Mouse (Mus musculus): ENCODE results near the gene Ybx3.

The Ybx3 gene

DNA sequence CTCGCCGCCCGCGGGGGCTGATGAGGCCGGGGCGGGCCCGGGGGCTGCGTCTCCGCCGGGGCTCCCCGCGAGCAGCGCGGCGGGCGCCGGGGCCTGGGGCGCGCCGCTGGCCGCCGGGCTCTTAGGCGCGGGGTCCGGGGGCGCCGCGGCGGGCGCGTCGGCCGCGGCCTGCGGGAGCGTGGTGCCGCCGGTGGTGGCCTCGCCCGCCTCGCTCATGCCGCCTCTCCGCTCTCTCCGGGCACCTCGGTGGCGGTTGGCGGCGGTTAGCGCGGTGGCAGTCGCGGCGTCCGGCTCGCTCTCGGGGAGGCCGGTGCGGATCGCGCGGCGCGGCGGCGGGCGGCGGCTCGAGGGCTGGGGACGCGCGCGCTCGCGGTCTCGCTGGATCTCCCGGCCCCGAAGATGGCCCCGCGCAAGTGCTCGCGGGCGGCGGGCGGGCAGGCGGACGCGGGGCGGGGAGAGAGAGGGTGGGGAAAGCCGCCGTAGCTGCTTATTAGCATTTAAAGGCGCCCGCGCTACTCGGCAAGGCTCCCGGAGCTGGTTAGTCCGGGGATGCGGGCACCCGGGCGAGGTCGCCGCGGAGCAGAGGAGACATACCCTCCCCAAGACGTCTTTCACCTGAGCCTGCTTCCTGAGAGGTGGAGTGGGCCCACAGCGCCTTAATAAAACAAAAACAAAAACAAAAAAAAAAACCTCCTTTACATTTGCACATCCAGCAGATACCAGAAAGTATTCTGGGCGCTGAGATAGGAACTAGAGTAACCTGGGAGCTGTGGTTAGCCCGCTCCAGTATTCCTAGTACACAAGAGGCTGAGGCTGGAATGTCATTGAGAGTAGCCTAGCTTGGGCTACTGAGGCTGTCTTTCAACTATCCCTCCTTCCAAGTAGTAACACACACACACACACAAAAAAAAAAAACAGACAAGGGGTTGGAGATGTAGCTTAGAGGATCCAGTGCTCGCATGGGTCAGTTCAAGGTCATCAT, at the start of gene Ybx3:
Gene Ybx3 (minus strand): TSS at position 437 of the 982 bp plus-strand sequence.
- DNase-seq (ENCODE audit: low spot score): peak; percentile 46

DNA sequence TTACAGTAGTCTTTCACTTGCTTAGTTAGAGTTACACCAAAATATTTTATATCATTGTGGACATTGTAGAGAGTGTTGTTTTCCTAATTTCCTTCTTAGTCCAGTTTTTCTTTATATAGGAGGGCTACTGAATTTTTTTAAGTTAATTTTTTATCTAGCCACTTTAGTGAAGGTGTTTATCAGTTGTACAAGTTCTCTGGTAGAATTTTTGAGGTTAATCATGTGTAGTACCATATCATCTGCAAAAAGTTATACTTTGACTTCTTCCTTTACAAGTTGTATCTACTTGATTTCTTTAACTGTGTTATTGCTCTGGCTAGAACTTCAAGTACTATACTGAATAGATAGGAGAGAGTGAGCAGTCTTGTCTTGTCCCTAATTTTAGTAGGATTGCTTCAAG, 48.4 kb upstream of the Ybx3 start:
- no peak for DNase-seq (ENCODE audit: low spot score)

DNA sequence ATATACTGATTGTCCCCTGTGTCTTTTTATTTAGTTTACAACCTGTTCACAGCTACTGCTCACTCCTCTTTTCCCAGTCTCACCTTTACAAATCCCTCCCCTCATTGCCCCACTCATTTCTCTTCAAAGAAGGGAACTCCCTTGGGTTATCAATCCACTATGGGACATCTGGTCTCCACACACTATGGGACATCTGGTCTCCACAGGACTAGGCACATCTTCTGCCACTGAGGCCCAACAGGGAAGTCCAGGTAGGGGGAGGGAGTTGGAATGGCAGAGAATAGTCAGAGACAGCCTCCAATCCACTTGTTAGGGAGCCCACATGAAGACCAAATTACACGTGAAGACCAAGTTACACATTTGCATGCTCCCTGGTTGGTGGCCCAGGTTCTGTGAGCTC, 45.8 kb upstream of the Ybx3 start:
- no peak for DNase-seq (ENCODE audit: low spot score)

DNA sequence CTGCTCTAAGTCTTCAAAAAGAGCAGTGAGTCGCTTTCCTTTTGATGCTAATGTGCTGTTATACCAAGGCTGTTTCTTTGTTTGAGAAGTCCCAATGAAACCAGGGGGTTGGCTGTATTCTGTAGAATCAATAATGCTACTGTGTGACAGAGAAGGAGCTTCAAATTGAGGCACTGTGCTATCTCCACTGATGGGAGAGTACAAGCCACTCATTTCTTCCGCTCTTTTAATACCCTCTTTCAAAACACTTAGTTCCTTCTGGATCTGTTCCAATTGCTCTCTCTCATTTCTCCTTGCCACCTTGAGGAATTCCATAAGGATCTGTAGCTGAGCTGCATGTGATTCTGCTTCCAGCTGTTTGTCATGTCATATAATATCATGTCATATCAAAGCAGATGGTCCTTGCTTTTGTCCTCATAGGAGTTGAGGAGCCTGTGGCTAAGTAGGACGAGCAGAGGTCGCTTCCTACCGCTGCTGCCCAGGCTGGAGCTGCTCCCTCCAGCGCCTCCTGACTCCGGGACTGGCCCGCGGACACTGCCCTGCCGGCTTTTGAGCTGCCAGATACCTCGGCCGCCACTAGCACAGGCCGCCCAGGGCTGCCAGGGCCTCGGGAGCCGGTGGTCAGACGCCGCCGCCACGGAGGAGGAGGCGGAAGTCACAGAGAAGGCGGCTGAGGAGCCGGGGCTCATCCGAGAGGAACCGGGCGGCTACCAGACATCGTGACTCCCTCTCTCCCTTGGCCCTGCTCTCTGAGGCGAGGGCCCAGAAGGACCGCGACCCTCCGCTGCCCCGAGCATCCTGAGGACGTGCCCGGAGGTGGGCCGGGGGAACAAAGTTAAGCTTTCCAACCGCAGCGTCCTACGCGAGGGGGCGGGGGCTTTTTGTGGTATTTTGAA, 45.1 kb upstream of the Ybx3 start:
- no peak for DNase-seq (ENCODE audit: low spot score)

DNA sequence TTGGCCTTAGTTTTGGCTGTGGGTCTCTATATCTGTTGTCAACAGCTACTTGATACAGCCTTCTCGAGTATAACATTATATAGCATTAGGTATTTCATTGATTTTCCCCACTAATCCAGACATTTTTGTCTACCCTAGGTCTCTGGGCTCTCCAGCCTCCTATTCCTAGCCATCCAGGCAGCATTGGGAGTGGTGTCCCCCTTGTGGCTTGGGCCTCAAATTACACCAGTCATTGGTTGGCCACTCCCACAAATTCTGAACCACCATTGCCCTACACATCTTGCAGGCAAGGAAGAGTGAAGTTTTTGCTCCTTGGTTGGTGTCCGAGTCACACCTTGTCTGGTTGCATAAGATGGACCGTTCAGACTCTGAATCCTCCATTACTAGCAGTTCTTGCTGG, 33.3 kb upstream of the Ybx3 start:
- no peak for DNase-seq (ENCODE audit: low spot score)

DNA sequence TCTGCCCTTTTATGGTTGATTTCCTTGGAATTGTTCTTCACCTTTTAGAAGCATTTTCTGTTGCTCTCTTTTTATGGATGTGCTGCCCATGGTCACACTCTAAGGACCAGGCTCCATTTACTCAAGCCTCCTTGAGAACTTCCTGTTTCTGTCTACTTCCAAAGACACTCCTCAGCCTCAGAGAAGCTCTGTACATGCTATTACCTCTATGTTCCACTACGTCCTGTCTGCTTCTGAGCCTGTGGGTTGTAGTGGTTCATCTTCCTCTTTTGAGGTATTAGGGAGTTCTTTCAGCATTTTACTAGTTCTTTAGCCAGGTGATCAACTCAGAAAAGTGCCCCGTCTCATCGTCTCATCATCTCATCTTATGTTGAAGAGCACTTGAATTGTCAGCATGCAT, 31.3 kb upstream of the Ybx3 start:
- no peak for DNase-seq (ENCODE audit: low spot score)

DNA sequence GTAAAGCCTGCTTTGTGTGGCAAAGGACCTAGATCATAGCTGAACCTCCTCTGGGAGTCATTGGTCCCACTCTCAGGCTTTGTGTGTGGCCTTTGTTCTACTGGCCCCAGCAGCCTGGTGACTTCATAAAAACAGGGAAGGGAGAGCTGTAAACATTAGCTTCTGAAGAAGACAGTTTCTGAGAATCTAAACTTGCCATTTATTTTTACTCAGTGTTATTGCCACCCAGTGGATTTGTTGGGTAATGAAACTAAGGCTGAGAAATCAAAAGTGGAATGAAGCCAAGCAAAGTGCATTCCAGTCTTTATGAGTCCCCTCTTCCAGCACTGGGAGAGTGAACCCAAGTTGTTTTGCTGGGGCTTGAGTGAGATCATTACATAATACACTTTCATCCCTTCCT, 30.5 kb upstream of the Ybx3 start:
- no peak for DNase-seq (ENCODE audit: low spot score)

DNA sequence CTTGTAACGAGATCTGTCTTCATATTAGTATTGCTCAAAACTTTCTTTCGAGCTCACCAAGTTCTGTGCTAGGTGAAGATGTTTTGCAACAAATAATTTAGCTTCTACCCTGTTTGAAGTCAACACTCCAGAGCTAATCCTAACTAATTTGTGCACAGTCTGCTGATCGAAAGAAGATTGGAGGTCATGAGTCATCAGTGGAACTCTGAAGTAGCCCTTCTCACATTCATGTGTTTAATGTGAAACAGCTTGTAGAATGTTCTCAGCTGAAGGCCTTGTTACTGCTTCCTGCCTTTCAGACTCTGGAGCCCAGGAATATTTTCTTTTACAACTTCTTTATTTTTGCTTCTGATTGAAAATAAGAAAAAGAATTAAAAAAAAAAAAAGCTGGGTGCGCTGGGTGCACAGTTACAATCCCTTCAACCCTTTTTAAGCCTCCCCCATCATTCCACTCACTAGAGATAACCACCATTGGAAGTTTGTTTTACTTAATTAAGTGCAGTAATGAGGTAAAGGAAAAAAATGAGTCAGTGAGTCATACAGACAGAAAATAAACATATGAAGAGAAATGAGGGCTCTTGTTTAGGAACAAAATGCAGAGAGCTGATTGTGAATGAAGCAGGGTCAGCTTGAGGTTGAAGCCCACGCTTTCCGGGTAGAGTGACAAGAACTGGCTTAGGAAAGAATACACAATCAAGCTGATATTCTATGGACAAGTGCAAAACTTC, 23.0 kb upstream of the Ybx3 start:
- no peak for DNase-seq (ENCODE audit: low spot score)

DNA sequence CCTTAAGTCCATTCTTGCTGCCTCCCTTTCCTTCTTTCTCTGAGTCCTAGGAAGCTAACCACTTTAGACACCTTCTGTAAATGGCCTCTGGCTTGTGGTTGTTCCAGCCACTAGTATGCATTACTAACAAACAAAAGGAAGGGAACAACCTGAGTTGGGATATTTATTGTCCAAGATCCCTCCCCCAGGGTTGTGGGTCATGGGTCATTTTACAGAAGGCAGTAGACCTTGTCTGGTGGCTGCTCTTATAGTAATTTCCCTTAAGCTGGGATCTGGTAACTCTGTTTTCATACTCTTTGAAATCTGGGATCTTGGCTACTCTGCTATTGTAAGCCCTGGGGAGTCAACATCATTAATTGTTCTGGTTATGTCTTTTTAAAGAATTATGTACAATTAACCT, 18.7 kb upstream of the Ybx3 start:
- DNase-seq (ENCODE audit: low spot score): no peak

DNA sequence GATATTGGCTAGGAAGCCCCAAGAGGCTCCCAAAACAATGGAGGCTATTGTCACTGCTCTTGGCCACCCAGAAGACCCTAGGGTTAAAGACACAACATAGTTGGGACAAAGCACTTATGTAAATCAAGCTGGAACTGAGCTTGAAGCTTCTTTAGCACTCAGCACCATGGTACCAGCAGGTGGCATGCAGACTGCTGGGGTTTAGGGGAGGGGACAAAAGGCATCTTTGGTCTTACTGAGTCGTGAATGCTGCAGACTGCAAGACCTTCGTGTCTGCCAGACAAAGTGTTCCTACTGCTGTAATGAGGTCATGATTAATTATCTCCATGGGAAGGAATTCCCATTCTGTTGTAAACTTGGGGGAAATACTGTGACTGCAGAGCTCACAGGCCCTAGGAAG, 17.6 kb upstream of the Ybx3 start:
- no peak for DNase-seq (ENCODE audit: low spot score)

DNA sequence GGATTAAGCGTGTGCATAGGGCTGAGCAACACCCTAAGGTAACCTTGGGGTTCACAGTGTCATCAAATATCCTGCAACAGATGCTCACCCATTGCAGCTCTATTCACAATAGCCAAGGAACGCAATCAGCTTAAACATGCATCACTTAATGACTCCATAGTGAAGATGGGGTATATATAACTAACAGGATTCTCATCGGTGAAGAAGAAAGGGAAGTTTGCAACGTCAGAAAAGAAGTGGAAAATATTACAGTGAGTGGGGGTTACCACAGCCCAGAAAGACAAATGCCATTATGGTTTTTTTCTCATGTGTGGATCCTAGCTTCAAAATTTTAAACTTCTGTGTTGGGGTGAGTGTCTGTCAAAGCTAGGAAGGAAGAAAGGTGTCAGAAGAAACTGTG, 16.9 kb upstream of the Ybx3 start:
- DNase-seq (ENCODE audit: low spot score): no peak

DNA sequence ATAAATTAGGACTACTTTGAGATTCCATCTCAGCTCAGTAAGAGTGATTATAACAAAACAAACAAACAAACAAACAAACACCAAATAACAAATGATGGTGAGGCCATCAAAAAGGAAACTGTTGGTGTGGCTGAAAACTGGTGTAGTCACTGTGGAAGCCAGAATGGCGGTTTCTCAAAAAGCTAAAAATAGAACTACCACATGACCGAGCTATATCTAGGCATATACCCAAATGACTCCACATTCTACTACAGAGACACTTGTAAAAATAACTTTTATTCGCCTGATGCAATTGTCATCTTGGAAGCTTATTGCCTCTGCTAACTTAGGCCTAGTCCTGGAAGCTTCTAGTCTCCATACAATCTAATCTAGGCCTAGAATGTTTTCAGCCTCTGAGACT, 16.0 kb upstream of the Ybx3 start:
- DNase-seq (ENCODE audit: low spot score): no peak

DNA sequence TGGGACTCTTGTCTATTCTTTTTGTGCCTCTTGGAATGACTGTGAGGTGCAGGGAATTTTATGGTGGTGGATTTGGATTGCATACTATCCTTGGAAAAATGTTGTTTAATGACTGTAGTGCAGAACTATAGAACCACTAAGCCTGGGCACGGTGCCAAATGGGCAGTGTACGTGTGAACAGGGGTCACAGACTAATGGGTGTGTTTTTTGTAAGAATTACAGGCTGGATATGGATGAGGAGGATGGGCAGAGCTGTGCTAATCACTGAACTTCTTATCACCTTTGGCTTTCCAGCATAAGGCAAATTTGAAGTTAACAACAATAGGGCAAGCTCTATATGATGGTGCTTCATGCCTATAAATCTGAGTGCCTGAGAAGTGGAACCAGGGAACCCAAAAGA, 14.8 kb upstream of the Ybx3 start:
- no peak for DNase-seq (ENCODE audit: low spot score)

DNA sequence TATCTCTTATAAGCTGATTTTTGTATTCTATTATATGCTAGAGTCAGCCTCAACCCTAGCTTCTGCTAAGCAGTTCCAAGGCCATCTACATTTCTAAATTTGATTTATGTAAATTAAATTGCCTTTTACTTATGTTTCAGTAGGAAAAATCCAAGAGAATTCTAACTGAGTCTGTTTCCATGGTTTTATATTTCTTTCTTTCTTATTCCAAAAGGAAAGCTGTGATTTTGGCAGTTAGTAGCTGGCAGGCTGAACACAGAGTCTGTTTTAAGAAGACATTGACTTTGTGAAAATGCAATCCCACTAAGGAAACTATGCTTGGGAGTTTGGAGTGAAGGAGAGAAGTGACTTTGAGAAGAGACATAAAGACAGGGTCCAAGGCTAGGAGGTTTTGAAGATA, 14.3 kb upstream of the Ybx3 start:
- no peak for DNase-seq (ENCODE audit: low spot score)

DNA sequence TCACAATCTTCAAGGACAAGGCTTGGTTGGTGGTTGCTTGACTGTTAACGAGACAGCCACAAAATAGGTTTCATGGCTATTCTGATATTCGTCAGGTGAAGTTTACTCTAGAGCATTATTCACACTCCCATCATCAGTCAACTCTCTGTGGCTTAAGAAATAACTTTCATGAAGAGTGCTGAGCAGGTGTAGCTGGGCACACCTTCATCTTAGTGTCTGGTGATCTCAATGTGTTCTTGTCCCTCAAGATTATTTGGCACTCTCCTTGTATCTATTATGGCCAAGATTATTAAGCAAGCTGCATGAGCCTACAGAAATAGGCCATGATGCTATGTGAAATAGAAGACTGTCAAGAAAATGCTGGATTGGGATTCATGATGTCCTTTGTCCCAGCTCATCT, 13.0 kb upstream of the Ybx3 start:
- no peak for DNase-seq (ENCODE audit: low spot score)

DNA sequence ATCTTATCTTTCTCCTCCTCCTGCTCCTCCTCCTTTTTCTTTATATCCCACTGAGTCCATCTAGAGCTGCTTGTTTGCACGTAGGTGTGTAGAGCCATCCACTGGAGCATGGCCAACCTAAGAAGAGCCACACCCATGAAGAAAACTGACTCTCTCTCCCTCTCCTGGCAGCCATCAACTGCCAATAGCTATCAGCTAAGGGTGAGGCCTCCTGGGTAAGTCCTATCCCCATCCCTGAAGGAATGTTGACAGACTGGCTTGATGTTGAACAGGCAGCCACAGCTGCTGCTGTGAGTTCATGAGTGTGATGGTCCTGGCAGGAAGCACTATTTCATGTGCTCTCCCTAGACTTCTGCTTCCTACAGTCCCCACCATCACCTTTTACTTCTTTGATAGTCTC, 8.4 kb upstream of the Ybx3 start:
- no peak for DNase-seq (ENCODE audit: low spot score)

DNA sequence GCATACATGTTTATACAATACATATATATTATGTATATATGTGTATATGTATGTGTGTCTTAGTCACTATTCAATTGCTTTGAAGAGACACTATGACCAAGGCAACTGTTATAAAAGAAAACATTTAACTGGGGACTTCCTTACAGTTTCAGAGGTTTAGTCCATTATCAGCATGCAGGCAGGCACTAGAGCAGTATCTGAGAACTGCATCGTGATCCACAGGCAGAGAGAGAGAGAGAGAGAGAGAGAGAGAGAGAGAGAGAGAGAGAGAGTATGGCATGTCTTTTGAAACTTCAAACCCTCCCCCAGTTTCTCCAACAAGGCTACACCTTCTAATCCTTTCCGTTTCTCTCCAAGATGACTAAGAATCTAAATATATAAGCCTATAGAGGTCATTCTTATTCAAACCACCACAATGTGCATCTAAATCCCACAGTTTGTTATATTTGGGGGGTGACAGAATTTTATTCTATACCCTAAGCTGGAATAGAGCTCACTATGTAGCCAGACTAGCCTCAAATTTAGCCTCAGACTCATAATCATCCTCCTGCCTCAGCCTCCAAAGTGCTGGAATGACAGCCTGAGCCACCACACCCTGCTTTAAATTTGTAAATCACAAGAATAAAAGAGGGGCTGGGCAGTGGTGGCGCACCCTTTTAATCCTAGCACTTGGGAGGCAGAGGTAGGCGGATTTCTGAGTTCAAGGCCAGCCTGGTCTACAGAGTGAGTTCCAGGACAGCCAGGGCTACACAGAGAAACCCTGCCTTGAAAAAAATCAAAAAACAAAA, 5.8 kb upstream of the Ybx3 start:
- no peak for DNase-seq (ENCODE audit: low spot score)

DNA sequence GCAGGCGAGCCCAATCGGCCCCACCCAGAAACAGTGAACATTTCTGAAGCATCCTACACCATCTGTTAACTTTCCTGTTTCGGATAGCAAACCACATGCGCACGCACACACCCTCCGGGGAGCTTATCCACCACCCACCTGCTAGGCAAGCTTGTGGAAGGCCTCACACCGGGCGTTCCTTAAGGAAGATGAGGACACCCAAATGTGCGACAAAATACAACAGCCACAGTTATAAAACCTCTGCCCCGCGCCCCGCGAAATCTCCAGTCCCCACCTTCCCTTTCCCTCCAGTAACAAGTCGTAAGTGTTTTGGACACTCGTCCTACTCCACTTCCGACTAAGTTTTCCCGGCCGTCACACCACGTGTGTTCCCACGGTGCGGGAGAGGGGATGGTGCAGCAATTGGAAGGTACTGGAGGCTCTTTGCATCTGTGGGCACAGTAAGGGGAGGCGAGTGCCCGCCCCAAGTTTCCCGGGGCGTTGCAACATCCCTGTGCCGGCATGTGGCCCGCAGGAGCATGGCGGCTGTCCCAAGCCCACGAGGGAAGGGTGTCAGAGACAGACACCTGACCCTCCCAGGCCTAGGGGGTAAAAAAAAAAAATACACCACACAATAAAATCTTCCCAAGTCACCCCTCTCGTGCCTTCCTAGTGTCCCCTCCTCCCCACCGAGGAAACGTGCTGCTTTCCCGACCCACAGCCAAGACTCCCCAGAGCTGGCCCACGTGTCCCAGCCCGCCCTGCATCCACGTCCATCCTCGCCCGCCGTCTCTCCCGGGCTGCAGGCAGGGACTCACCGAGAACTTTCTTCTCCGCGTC, 846 bp downstream of the Ybx3 start:
- peak; percentile 15 for DNase-seq (ENCODE audit: low spot score)

DNA sequence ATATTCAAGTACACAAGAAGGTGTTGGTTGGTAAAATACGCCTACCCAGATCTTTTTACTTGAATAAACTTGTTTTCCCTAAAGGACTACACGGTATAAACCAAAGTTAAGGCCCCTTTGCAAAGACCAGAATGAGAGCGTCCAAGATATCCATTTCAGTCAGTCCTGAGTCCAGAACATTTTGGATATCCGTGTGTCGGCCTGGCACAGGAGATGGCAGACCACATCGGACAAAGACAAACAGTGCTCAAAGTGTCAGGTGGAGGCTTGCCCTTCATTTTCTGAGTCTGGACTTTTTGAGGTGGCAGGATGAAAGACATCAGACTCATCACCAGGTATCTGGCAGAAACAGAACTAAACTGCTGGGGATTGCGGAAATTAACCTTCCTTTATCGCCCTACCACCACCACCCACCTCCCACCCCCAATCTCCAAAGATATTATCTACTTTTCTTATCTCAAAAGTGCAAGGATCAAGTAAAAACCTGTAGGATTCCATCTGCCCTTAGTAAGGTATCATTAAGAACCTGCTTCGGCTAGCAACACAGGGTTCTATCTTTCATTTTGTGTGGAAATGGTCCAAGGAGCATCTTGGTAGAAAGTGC, 1.8 kb downstream of the Ybx3 start:
- DNase-seq (ENCODE audit: low spot score): no peak

DNA sequence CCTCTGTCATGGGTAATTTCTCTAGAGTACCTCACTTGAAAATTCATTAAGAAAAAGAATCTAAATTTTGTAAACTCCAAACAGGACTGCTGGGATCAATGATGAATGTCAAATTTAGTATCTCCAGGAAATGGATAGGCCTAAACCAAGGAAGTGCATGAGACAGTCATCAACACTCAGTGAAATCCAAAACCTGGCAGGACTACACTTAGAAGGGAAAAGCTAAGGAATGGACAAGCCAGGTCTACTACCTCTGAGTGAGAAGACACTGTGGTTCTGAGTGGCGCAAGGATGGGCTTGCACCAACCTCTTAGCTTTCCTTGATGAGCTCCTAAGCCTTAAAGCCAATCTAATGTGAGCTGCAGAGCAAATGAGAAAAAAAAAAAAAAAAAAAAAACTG, 2.8 kb downstream of the Ybx3 start:
- no peak for DNase-seq (ENCODE audit: low spot score)
